Mouse (Mus musculus): ENCODE measurements around the gene Txnrd1. TPM values are rescaled to one million over a fixed set of nuclear protein-coding genes. Genes with fewer than 3 reads are reported as not detected.
A peak's percentile ranks its signal among the peaks of the same experiment; 100 is the strongest.

The Txnrd1 gene
- 100 to 1,000 TPM in 2 of 4 experiments, 10 to 100 TPM in 2; 75.8 to 107 (median 91.5) TPM for total RNA-seq (2022)

GRCm38 (mm10) chr10:82833926-82834325 lies at the start of gene Txnrd1:
Gene Txnrd1 (plus strand): TSS chr10:82833951.
- DNase-seq: no peak

GRCm38 (mm10) chr10:82789181-82789580 lies 44.6 kb upstream of the Txnrd1 start:
- DNase-seq: no peak

- DNase-seq: no peak
Measured at GRCm38 (mm10) chr10:82790504-82790903, 43.2 kb upstream of the Txnrd1 start.

- no peak for DNase-seq
Measured at GRCm38 (mm10) chr10:82791713-82792112, 42.0 kb upstream of the Txnrd1 start.

- no peak for DNase-seq
Measured at GRCm38 (mm10) chr10:82792311-82792710, 41.4 kb upstream of the Txnrd1 start.

GRCm38 (mm10) chr10:82795071-82795731 lies 38.5 kb upstream of the Txnrd1 start:
- peak; percentile 52 for DNase-seq

- no peak for DNase-seq
Measured at GRCm38 (mm10) chr10:82795767-82796166, 38.0 kb upstream of the Txnrd1 start.

- no peak for DNase-seq
Measured at GRCm38 (mm10) chr10:82796471-82797118, 37.2 kb upstream of the Txnrd1 start.

GRCm38 (mm10) chr10:82797119-82797491 lies 36.6 kb upstream of the Txnrd1 start:
- no peak for DNase-seq

GRCm38 (mm10) chr10:82798312-82798933 lies 35.3 kb upstream of the Txnrd1 start:
- DNase-seq: no peak

GRCm38 (mm10) chr10:82800094-82800493 lies 33.7 kb upstream of the Txnrd1 start:
- DNase-seq: no peak

- DNase-seq: no peak
Measured at GRCm38 (mm10) chr10:82804396-82804795, 29.4 kb upstream of the Txnrd1 start.

GRCm38 (mm10) chr10:82805111-82805510 lies 28.6 kb upstream of the Txnrd1 start:
- DNase-seq: no peak

GRCm38 (mm10) chr10:82806414-82806813 lies 27.3 kb upstream of the Txnrd1 start:
- no peak for DNase-seq

GRCm38 (mm10) chr10:82807238-82807637 lies 26.5 kb upstream of the Txnrd1 start:
- DNase-seq: peak; percentile 53

GRCm38 (mm10) chr10:82808155-82808554 lies 25.6 kb upstream of the Txnrd1 start:
- DNase-seq: no peak

- DNase-seq: no peak
Measured at GRCm38 (mm10) chr10:82808891-82809290, 24.9 kb upstream of the Txnrd1 start.

- no peak for DNase-seq
Measured at GRCm38 (mm10) chr10:82809352-82809751, 24.4 kb upstream of the Txnrd1 start.

GRCm38 (mm10) chr10:82811855-82812431 lies 21.8 kb upstream of the Txnrd1 start:
- peak; percentile 37 for DNase-seq

- DNase-seq: no peak
Measured at GRCm38 (mm10) chr10:82814096-82814970, 19.4 kb upstream of the Txnrd1 start.

- DNase-seq: no peak
Measured at GRCm38 (mm10) chr10:82816441-82816840, 17.3 kb upstream of the Txnrd1 start.

GRCm38 (mm10) chr10:82817514-82817913 lies 16.2 kb upstream of the Txnrd1 start:
- no peak for DNase-seq
